Mouse (Mus musculus): ENCODE results near the gene Gm3646. TPM values are rescaled to one million over a fixed set of nuclear protein-coding genes. Genes with fewer than 3 reads are reported as not detected.

Gene Gm3646
- polyA plus RNA-seq (2012): not detected in 2 replicates

- TF ChIP-seq GATA1 (IDR thresholded peaks at IDR 0.05; ENCODE audit: low read length): no peak
These were observed at the start of gene Gm3646 for GRCm38 (mm10) chr1:39805243-39805979. Gene Gm3646 (minus strand): TSS chr1:39805332.

GRCm38 (mm10) chr1:39847066-39847465 is 41.9 kb upstream of the Gm3646 start:
- no peak for TF ChIP-seq GATA1 (IDR thresholded peaks at IDR 0.05; ENCODE audit: low read length)

GRCm38 (mm10) chr1:39846031-39846550 is 41.0 kb upstream of the Gm3646 start:
- no peak for TF ChIP-seq GATA1 (IDR thresholded peaks at IDR 0.05; ENCODE audit: low read length)

- TF ChIP-seq GATA1 (IDR thresholded peaks at IDR 0.05; ENCODE audit: low read length): no peak
These were observed 38.2 kb upstream of the Gm3646 start for GRCm38 (mm10) chr1:39843328-39843727.

GRCm38 (mm10) chr1:39842218-39843007 is 37.3 kb upstream of the Gm3646 start:
- no peak for TF ChIP-seq GATA1 (IDR thresholded peaks at IDR 0.05; ENCODE audit: low read length)

GRCm38 (mm10) chr1:39840856-39841255 is 35.7 kb upstream of the Gm3646 start:
- TF ChIP-seq GATA1 (IDR thresholded peaks at IDR 0.05; ENCODE audit: low read length): no peak

GRCm38 (mm10) chr1:39839838-39840237 is 34.7 kb upstream of the Gm3646 start:
- no peak for TF ChIP-seq GATA1 (IDR thresholded peaks at IDR 0.05; ENCODE audit: low read length)

GRCm38 (mm10) chr1:39839217-39839616 is 34.1 kb upstream of the Gm3646 start:
- TF ChIP-seq GATA1 (IDR thresholded peaks at IDR 0.05; ENCODE audit: low read length): no peak

- TF ChIP-seq GATA1 (IDR thresholded peaks at IDR 0.05; ENCODE audit: low read length): no peak
These were observed 33.5 kb upstream of the Gm3646 start for GRCm38 (mm10) chr1:39838487-39839169.

- TF ChIP-seq GATA1 (IDR thresholded peaks at IDR 0.05; ENCODE audit: low read length): no peak
These were observed 26.5 kb upstream of the Gm3646 start for GRCm38 (mm10) chr1:39831594-39832039.

GRCm38 (mm10) chr1:39830786-39831593 is 25.9 kb upstream of the Gm3646 start:
- no peak for TF ChIP-seq GATA1 (IDR thresholded peaks at IDR 0.05; ENCODE audit: low read length)

GRCm38 (mm10) chr1:39824902-39825301 is 19.8 kb upstream of the Gm3646 start:
- TF ChIP-seq GATA1 (IDR thresholded peaks at IDR 0.05; ENCODE audit: low read length): no peak

GRCm38 (mm10) chr1:39824240-39824639 is 19.1 kb upstream of the Gm3646 start:
- no peak for TF ChIP-seq GATA1 (IDR thresholded peaks at IDR 0.05; ENCODE audit: low read length)

GRCm38 (mm10) chr1:39819596-39819995 is 14.5 kb upstream of the Gm3646 start:
- no peak for TF ChIP-seq GATA1 (IDR thresholded peaks at IDR 0.05; ENCODE audit: low read length)

- no peak for TF ChIP-seq GATA1 (IDR thresholded peaks at IDR 0.05; ENCODE audit: low read length)
These were observed 10.6 kb upstream of the Gm3646 start for GRCm38 (mm10) chr1:39815766-39816165.
